Mouse (Mus musculus): ENCODE results near the gene Zswim1. TPM values are rescaled to one million over a fixed set of nuclear protein-coding genes. Genes with fewer than 3 reads are reported as not detected.

Zswim1 gene
- polyA plus RNA-seq, 1 experiment = 3.7 TPM

DNA sequence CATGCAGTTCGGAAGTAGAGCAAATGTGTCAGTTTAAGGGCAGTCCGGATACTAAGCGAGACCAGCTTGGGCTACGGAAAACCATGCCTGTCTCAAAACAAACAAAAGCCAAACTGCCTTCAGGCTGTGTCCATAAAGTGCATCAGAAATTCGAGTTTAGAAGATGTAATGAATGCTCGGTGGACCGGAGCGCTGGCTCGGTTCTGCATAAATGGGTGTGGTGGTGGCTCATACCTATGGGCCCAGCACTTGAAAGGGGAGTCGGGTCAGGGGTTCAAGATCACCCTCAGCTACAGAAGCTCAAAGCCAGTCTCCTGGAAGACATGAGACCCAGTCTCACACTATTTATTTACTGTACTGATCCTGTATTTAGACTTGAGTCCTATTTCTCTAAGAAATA lies 34.7 kb upstream of the Zswim1 start:
- TF ChIP-seq POLR2A (IDR thresholded peaks at IDR 0.05; ENCODE audit: borderline replicate concordance, control insufficient read depth, low read depth, low read length) (no peak), CTCF (IDR thresholded peaks at IDR 0.05; ENCODE audit: control insufficient read depth, insufficient read depth, low read length) (no peak)
- Histone ChIP-seq H3K27ac (ENCODE audit: control insufficient read depth, insufficient read depth, low read depth, low read length, poor library complexity) (no peak overlapping the region), H3K4me1 (ENCODE audit: control insufficient read depth, insufficient read depth, low read length) (peaks cover 4% of the 10 kb centered on the region), H3K4me3 (replicated peaks; ENCODE audit: control insufficient read depth, low read depth, low read length) (no peak overlapping the region)
- WGBS = 85% methylated on average over 10 of the region's 10 CpGs

DNA sequence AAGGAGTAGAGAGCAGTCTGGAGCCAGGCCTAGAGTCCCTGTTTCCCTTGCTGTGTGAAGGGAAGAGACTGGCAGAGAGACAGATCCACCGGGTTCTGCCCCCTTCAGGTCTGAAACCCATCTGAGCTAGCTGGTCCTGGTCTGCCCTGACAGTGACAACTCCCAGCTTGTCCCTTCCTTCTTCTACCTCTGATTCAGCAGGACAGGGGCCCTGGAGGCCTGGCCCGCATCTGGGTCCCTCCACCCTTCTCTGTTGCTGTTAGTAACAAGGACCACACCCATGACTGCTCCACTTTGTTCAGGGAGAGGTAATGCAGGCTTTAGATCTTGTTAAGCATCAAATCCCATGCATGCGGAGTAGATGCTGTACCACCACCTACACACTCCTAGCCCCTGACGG lies 34.1 kb upstream of the Zswim1 start:
- peaks cover 4% of the 10 kb centered on the region for H3K4me1 ChIP-seq (ENCODE audit: control insufficient read depth, insufficient read depth, low read length)
- H3K4me3 ChIP-seq (replicated peaks; ENCODE audit: control insufficient read depth, low read depth, low read length) = no peak overlapping the region
- WGBS = 81% methylated on average over 4 of the region's 4 CpGs
- no peak for TF ChIP-seq CTCF (IDR thresholded peaks at IDR 0.05; ENCODE audit: control insufficient read depth, insufficient read depth, low read length)
- TF ChIP-seq POLR2A (IDR thresholded peaks at IDR 0.05; ENCODE audit: borderline replicate concordance, control insufficient read depth, low read depth, low read length) = no peak
- no peak overlapping the region for H3K27ac ChIP-seq (ENCODE audit: control insufficient read depth, insufficient read depth, low read depth, low read length, poor library complexity)

DNA sequence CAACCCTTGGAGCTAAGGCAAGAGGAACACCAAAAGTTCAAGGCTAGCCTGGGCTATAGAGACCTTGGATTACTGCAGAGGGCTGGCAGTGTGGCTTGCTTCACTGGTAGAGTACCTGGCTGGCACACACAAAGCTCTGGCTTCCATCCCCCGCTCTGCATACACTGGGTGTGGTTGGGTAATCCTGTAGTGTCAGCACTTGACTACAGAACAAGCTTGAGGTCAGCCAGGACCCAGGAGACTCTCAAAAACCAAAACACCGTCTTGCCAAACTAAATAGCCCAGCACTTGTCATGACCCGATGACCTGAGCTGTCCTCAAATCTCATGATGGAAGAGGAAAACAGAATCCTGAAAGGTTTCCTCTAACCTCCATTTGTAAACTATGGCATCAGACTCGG lies 32.0 kb upstream of the Zswim1 start:
- TF ChIP-seq POLR2A (IDR thresholded peaks at IDR 0.05; ENCODE audit: borderline replicate concordance, control insufficient read depth, low read depth, low read length) = no peak
- TF ChIP-seq CTCF (IDR thresholded peaks at IDR 0.05; ENCODE audit: control insufficient read depth, insufficient read depth, low read length) = no peak
- WGBS = 84% methylated on average over 4 of the region's 4 CpGs
- Histone ChIP-seq H3K4me3 (replicated peaks; ENCODE audit: control insufficient read depth, low read depth, low read length) (no peak overlapping the region), H3K4me1 (ENCODE audit: control insufficient read depth, insufficient read depth, low read length) (peaks cover 3% of the 10 kb centered on the region), H3K27ac (ENCODE audit: control insufficient read depth, insufficient read depth, low read depth, low read length, poor library complexity) (no peak overlapping the region)

DNA sequence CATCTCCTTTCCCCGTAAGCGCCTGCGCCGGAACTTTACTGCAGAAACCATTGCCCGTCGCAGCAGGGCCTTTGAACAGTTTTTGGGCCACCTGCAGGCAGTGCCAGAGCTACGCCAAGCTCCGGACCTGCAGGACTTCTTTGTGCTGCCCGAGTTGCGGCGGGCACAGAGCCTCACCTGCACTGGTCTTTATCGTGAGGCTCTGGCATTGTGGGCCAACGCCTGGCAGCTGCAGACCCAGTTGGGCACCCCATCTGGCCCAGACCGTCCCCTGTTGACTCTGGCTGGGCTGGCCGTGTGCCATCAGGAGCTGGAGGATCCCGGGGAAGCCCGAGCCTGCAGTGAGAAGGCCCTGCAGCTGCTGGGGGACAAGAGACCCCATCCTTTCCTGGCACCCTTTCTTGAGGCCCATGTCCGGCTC lies 30.6 kb upstream of the Zswim1 start:
- no peak for TF ChIP-seq CTCF (IDR thresholded peaks at IDR 0.05; ENCODE audit: control insufficient read depth, insufficient read depth, low read length)
- TF ChIP-seq POLR2A (IDR thresholded peaks at IDR 0.05; ENCODE audit: borderline replicate concordance, control insufficient read depth, low read depth, low read length) = no peak
- Histone ChIP-seq H3K4me1 (ENCODE audit: control insufficient read depth, insufficient read depth, low read length) (peaks cover 1% of the 10 kb centered on the region; the same call in 1 of the 2 replicates), H3K4me3 (replicated peaks; ENCODE audit: control insufficient read depth, low read depth, low read length) (no peak overlapping the region), H3K27ac (ENCODE audit: control insufficient read depth, insufficient read depth, low read depth, low read length, poor library complexity) (no peak overlapping the region)
- 94% methylated on average over 18 of the region's 18 CpGs for WGBS

DNA sequence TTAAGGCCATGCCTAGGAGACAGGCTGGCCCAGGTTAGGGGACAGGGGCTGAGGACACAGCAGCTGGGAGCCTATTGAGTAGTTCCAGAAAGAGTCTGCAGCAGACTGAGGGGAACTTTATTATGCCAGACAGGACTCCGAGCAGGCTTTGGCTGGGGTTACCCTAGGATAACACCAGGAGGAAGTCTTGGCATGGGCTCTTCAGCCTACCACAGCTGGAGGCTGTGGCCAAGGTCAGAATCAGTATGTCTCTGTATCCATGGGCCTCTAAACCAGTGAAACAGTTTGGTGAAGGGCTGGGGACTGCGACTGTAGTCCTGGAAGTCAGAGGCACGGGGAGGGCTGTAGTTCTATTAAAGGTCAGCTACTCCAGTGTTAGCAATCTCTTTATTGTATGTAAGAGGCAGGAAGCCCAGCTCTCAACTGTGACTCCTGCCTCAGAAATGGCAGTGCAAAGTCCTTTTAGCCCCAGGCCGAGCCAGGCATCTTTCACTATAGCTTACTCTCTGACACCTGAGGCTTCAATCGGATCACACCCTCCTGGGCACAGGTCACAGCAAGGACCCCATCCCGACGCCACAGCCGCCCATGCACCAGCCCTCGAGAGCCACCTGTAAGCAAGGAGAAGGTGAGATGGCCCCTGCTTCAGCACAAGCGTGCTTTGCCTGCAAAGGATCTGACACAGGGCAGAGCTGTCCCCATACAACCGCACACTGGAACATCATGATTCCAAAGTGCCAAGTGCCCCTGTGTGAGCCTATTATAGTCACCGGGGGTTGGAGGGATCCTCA lies 29.9 kb upstream of the Zswim1 start:
- no peak overlapping the region for H3K4me3 ChIP-seq (replicated peaks; ENCODE audit: control insufficient read depth, low read depth, low read length)
- TF ChIP-seq CTCF (IDR thresholded peaks at IDR 0.05; ENCODE audit: control insufficient read depth, insufficient read depth, low read length) = no peak
- TF ChIP-seq POLR2A (IDR thresholded peaks at IDR 0.05; ENCODE audit: borderline replicate concordance, control insufficient read depth, low read depth, low read length) = no peak
- no peak overlapping the region for H3K27ac ChIP-seq (ENCODE audit: control insufficient read depth, insufficient read depth, low read depth, low read length, poor library complexity)
- WGBS = 93% methylated on average over 12 of the region's 12 CpGs
- H3K4me1 ChIP-seq (ENCODE audit: control insufficient read depth, insufficient read depth, low read length) = peaks cover 1% of the 10 kb centered on the region; the same call in 1 of the 2 replicates

DNA sequence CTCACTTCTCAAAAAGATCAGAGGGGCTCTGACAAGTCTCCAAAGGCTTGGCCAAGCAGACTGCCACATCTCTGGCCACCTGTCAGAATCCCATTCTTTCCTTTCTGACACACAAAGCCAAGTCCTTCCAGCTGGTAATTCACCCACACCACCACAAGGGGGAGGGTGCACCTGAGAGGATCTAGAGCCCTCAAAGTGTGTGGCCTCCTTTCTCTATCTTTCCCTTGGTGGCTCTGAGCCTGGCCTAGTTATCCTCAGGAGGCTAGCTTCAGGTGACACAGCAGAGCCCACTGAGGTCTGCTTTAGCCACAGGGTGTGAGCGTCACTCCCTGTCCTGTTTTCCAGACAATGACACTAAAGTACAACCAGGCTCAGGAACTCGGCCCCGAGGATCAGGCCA lies 29.2 kb upstream of the Zswim1 start:
- Histone ChIP-seq H3K4me3 (replicated peaks; ENCODE audit: control insufficient read depth, low read depth, low read length) (no peak overlapping the region), H3K4me1 (ENCODE audit: control insufficient read depth, insufficient read depth, low read length) (peaks cover 1% of the 10 kb centered on the region; the same call in 1 of the 2 replicates), H3K27ac (ENCODE audit: control insufficient read depth, insufficient read depth, low read depth, low read length, poor library complexity) (no peak overlapping the region)
- 94% methylated on average over 3 of the region's 3 CpGs for WGBS
- TF ChIP-seq POLR2A (IDR thresholded peaks at IDR 0.05; ENCODE audit: borderline replicate concordance, control insufficient read depth, low read depth, low read length) (no peak), CTCF (IDR thresholded peaks at IDR 0.05; ENCODE audit: control insufficient read depth, insufficient read depth, low read length) (peak; percentile 74)

DNA sequence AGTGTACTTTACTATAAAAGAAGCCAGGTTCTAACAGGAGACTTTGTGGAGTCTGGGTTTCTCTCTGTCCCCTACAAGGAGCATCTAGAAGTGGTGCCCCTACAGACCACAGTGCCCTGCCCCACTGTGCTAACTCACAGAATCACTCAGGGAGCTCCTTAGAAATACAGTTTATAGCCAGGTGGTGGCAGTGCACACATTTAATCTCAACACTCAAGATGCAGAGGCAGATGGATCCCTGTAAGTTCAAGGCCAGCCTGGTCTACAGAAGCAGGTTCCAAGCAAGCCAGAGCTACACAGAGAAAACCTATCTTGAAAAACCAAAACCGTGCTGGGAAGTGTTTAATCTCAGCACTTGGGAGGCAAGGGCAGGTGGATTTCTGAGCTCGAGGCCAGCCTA lies 28.7 kb upstream of the Zswim1 start:
- 80% methylated on average over 2 of the region's 2 CpGs for WGBS
- Histone ChIP-seq H3K27ac (ENCODE audit: control insufficient read depth, insufficient read depth, low read depth, low read length, poor library complexity) (no peak overlapping the region), H3K4me1 (ENCODE audit: control insufficient read depth, insufficient read depth, low read length) (no peaks in the 10 kb centered on the region), H3K4me3 (replicated peaks; ENCODE audit: control insufficient read depth, low read depth, low read length) (no peak overlapping the region)
- TF ChIP-seq CTCF (IDR thresholded peaks at IDR 0.05; ENCODE audit: control insufficient read depth, insufficient read depth, low read length) (no peak), POLR2A (IDR thresholded peaks at IDR 0.05; ENCODE audit: borderline replicate concordance, control insufficient read depth, low read depth, low read length) (no peak)

DNA sequence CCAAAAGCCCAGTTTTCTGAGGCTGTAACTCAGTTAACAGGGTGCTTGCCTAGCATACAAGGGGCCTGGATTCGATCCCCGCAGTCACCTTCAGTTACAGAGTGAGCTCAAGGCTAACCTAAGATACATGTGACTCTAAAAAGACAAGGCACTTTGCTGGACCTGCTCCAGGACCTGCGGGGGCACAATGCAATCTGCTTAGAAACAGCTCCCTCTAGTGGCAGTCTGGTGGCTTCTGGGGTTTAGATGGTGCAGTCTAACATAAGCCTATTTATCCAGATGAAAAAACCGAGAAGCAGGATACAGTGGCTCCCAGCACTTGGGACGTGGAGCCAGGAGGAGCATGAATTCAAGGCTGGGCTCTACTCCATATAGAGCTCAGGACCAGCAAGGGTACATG lies 28.2 kb upstream of the Zswim1 start:
- H3K4me1 ChIP-seq (ENCODE audit: control insufficient read depth, insufficient read depth, low read length) = no peaks in the 10 kb centered on the region
- no peak overlapping the region for H3K4me3 ChIP-seq (replicated peaks; ENCODE audit: control insufficient read depth, low read depth, low read length)
- H3K27ac ChIP-seq (ENCODE audit: control insufficient read depth, insufficient read depth, low read depth, low read length, poor library complexity) = no peak overlapping the region
- TF ChIP-seq CTCF (IDR thresholded peaks at IDR 0.05; ENCODE audit: control insufficient read depth, insufficient read depth, low read length) (peak; percentile 90), POLR2A (IDR thresholded peaks at IDR 0.05; ENCODE audit: borderline replicate concordance, control insufficient read depth, low read depth, low read length) (no peak)
- 27% methylated on average over 5 of the region's 5 CpGs for WGBS

Measured in bone marrow, adult 2 months (tissue).